Mouse (Mus musculus) monocyte, adult 2 months (primary cell): ENCODE results near the gene Ms4a5.

ENCODE experiments used
- DNase-seq, 2 experiments: peaks; one replicate each; pipeline ENCODE4 v3.0.0; 2022; ENCODE audit warnings: low spot score in 2 of 2, low read depth in 1 of 2

Gene Ms4a5

DNA sequence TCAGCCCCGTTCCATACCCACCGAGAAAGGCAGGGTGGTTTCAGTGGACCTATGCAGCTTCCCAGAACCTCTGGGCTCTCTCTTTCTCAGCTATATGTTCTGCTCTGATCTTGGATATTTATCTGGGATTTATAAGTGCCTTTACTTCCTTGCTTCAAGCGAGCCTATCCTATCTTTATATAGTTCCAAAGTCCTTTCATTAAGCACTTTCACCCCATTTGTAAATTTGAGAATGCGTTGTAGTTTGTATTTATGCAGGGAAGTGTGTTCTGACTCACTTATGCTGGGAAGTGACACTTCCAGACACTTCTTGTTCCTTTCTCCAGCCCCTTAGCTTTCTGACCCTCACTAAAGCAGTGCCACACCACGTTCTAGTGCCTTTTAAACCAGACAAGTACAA, 51.3 kb downstream of the Ms4a5 start, which contains the start of gene Ms4a12:
Gene Ms4a12 (minus strand): TSS at position 101 of the 400 bp plus-strand sequence.
- no peak for DNase-seq
